19 mouse cellular contexts compared by ENCODE assay signal in genomic region chr12:118147521-118148033, GRCm38 (mm10).
"Had no signal": no experiment of that assay in that cellular context is flagged by ENCODE, and none has a peak within 500 bp of the region (broad histone marks: within the 10 kb centered on the region; RNA-seq: fewer than 3 reads in every experiment).

No protein-coding gene starts in this region.

- H3K4me1 ChIP-seq: kidney, embryonic 15.5 days; limb, embryonic 12.5 days; limb, embryonic 15.5 days; liver, embryonic 15.5 days; lung, embryonic 15.5 days; midbrain, embryonic 13.5 days had no signal

- H3K27ac ChIP-seq: kidney, embryonic 15.5 days; limb, embryonic 12.5 days; limb, embryonic 15.5 days; liver, embryonic 15.5 days; lung, embryonic 15.5 days; midbrain, embryonic 13.5 days had no signal

- H3K27me3 ChIP-seq: kidney, embryonic 15.5 days; limb, embryonic 12.5 days; limb, embryonic 15.5 days; liver, embryonic 15.5 days; lung, embryonic 15.5 days; midbrain, embryonic 13.5 days had no signal

- H3K36me3 ChIP-seq: kidney, embryonic 15.5 days; limb, embryonic 12.5 days; limb, embryonic 15.5 days; liver, embryonic 15.5 days; lung, embryonic 15.5 days; midbrain, embryonic 13.5 days had no signal

- H3K9me3 ChIP-seq: kidney, embryonic 15.5 days; limb, embryonic 12.5 days; limb, embryonic 15.5 days; liver, embryonic 15.5 days; lung, embryonic 15.5 days; midbrain, embryonic 13.5 days had no signal

- H3K4me2 ChIP-seq: kidney, embryonic 15.5 days; limb, embryonic 12.5 days; limb, embryonic 15.5 days; liver, embryonic 15.5 days; lung, embryonic 15.5 days; midbrain, embryonic 13.5 days had no signal

- DNase-seq: kidney, adult 11 months; kidney, adult 8-10 months; kidney, postnatal 10 days; kidney, postnatal 36 days; left cerebral cortex, postnatal 4 days; lung, adult 18-20 months; lung, postnatal 10 days; lung, postnatal 36 days; right cerebral cortex, adult 18-20 months; right cerebral cortex, postnatal 25 days; spleen, adult 18-20 months; thymus, postnatal 25 days had no signal

- H3K9ac ChIP-seq: kidney, embryonic 15.5 days; limb, embryonic 12.5 days; limb, embryonic 15.5 days; liver, embryonic 15.5 days; lung, embryonic 15.5 days; midbrain, embryonic 13.5 days had no signal

- ATAC-seq: hindbrain, embryonic 16.5 days; midbrain, embryonic 13.5 days had no signal

- H3K4me3 ChIP-seq: kidney, embryonic 15.5 days; limb, embryonic 12.5 days; limb, embryonic 15.5 days; liver, embryonic 15.5 days; lung, embryonic 15.5 days; midbrain, embryonic 13.5 days had no signal
